Mouse (Mus musculus) heart, embryonic 14.5 days (tissue): ENCODE measurements around the gene Sept9. TPM values are rescaled to one million over a fixed set of nuclear protein-coding genes. Genes with fewer than 3 reads are reported as not detected.
A peak's percentile ranks its signal among the peaks of the same experiment; 100 is the strongest.

Source experiments
- ATAC-seq: fragments of 200-750 bp; cut with Nextera tagmentation; 2 replicates; pipeline ENCODE4 v1.8.0; 2017; ENCODE audit warnings: low read depth, moderate TSS enrichment; ENCODE audit not compliant: insufficient number of reproducible peaks, insufficient read depth, low FRiP score
- H3K27ac ChIP-seq, 2 experiments: fragments of 200-500 bp in 1 of 2; fragments of 300-500 bp in 1 of 2; sonication (generic) in 1 of 2; replicated peaks in 1 of 2; 2 replicates each; pipeline ENCODE4 v1.5.1; 2012 to 2014; ENCODE audit warnings: low read depth in 2 of 2, low read length in 2 of 2, control low read depth in 1 of 2, mild to moderate bottlenecking in 1 of 2, mixed read lengths in 1 of 2; ENCODE audit not compliant: control insufficient read depth in 1 of 2, insufficient read depth in 1 of 2
- H3K27me3 ChIP-seq: fragments of 300-500 bp; sonication (generic); 2 replicates; pipeline ENCODE4 v1.6.1; 2014; ENCODE audit warnings: mild to moderate bottlenecking, low read length, control low read depth; ENCODE audit not compliant: control insufficient read depth, insufficient read depth
- H3K36me3 ChIP-seq: fragments of 300-500 bp; sonication (generic); 2 replicates; pipeline ENCODE4 v1.6.1; 2014; ENCODE audit warnings: mild to moderate bottlenecking, control low read depth, low read length, mixed read lengths; ENCODE audit not compliant: control insufficient read depth, insufficient read depth
- H3K4me1 ChIP-seq, 2 experiments: fragments of 200-500 bp in 1 of 2; fragments of 300-500 bp in 1 of 2; sonication (generic) in 1 of 2; 2 replicates each; pipeline ENCODE4 v1.6.1; 2012 to 2014; ENCODE audit warnings: low read length in 2 of 2, control low read depth in 1 of 2, mixed read lengths in 1 of 2; ENCODE audit not compliant: control insufficient read depth in 2 of 2, insufficient read depth in 2 of 2
- H3K4me2 ChIP-seq: fragments of 300-500 bp; sonication (generic); 2 replicates; pipeline ENCODE4 v1.6.1; 2014; ENCODE audit warnings: mild to moderate bottlenecking, low read length
- H3K4me3 ChIP-seq, 2 experiments: fragments of 200-500 bp in 1 of 2; fragments of 300-500 bp in 1 of 2; sonication (generic) in 1 of 2; 2 replicates each; pipeline ENCODE4 v1.5.1; 2012 to 2014; ENCODE audit warnings: low read length in 2 of 2, mild to moderate bottlenecking in 2 of 2, control low read depth in 1 of 2, low read depth in 1 of 2, moderate library complexity in 1 of 2; ENCODE audit not compliant: control insufficient read depth in 1 of 2, insufficient read depth in 1 of 2
- H3K9ac ChIP-seq: fragments of 300-500 bp; sonication (generic); 2 replicates; pipeline ENCODE4 v1.6.1; 2014; ENCODE audit warnings: mild to moderate bottlenecking, low read length
- H3K9me3 ChIP-seq: fragments of 300-500 bp; sonication (generic); 2 replicates; pipeline ENCODE4 v1.6.1; 2016; ENCODE audit warnings: low read length, control low read depth; ENCODE audit not compliant: control insufficient read depth
- WGBS: fragments of 180-500 bp; shearing (Covaris S2); extraction: QIAGEN DNeasy Blood & Tissue Kit; methylation state at CpG from one replicate; pipeline ENCODE4 v1.1.7; 2014; 5-methylcytosine and 5-hydroxymethylcytosine counted together
- polyA plus RNA-seq: library from polyadenylated mRNA; unstranded; fragments of >200 nt; fragmentation: Nextera tagmentation; extraction: Ambion mirVana; gene quantifications from 2 replicates; pipeline ENCODE4 v1.2.1, GENCODE M21; 2014

The Sept9 gene
- polyA plus RNA-seq, 1 experiment from 2014 or later, result 51.8 TPM

- Histone ChIP-seq H3K36me3 (no peaks in the 10 kb centered on the region), H3K4me1 (peaks cover 37 to 67% of the 10 kb centered on the region in 2 experiments), H3K9me3 (no peaks in the 10 kb centered on the region), H3K27me3 (peaks cover 35% of the 10 kb centered on the region), H3K4me2 (peak overlapping the region; percentile 93), H3K4me3 (peak overlapping the region; percentile 15 to 68), H3K27ac (0 out of 4 replicates have a peak overlapping the region, but pooled peaks of 1 of the 2 experiments have one; percentile 30), H3K9ac (peak overlapping the region; percentile 85; the same call in 1 of the 2 replicates)
- ATAC-seq, result no peak
- 13% methylated on average over 4 of the region's 4 CpGs for WGBS
Measured at GRCm38 (mm10) chr11:117267828-117268227, 68.4 kb downstream of the Sept9 start.

GRCm38 (mm10) chr11:117268304-117268956 is 69.0 kb downstream of the Sept9 start:
- H3K9me3 ChIP-seq, result no peaks in the 10 kb centered on the region
- peaks cover 38% of the 10 kb centered on the region for H3K27me3 ChIP-seq
- peaks cover 36 to 65% of the 10 kb centered on the region in 2 experiments for H3K4me1 ChIP-seq
- ATAC-seq, result no peak
- WGBS, result 28% methylated on average over 10 of the region's 10 CpGs
- peak overlapping the region; percentile 93 for H3K4me2 ChIP-seq
- peak overlapping the region in 1 of 2 experiments; percentile 30; a peak in 1 of 4 replicates for H3K27ac ChIP-seq
- peak overlapping the region; percentile 0 to 68; a peak in 3 of 4 replicates for H3K4me3 ChIP-seq
- no peaks in the 10 kb centered on the region for H3K36me3 ChIP-seq
- H3K9ac ChIP-seq, result peak overlapping the region; percentile 36; the same call in 1 of the 2 replicates

GRCm38 (mm10) chr11:117269053-117269702 is 69.7 kb downstream of the Sept9 start:
- peaks cover 39% of the 10 kb centered on the region for H3K27me3 ChIP-seq
- no peaks in the 10 kb centered on the region for H3K36me3 ChIP-seq
- WGBS, result 53% methylated on average over 8 of the region's 8 CpGs
- H3K4me1 ChIP-seq, result peaks cover 32 to 61% of the 10 kb centered on the region in 2 experiments
- no peak overlapping the region for H3K4me3 ChIP-seq
- H3K9ac ChIP-seq, result no peak overlapping the region
- peak overlapping the region; percentile 93 for H3K4me2 ChIP-seq
- 0 out of 4 replicates have a peak overlapping the region, but pooled peaks of 1 of the 2 experiments have one; percentile 30 for H3K27ac ChIP-seq
- H3K9me3 ChIP-seq, result no peaks in the 10 kb centered on the region
- no peak for ATAC-seq

DNA sequence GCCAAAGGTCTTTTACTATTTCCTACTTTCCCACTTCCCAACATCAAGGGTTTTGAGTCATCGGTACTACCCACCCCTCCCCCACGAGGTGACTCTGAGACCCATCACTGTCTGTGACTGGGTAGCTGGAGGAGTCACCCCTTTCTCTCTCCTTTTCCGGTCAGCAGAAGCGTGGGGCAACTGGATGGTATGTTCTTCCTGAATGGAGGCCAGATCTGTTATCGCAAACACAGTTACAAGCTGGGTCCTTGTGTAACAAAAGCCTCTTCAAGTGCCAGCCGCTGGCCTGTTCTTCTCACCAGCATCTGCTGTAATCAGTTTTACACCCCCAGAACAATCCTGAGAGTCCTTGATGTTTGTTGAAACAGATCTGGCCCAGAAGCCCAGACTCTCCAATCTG is 70.5 kb downstream of the Sept9 start:
- H3K4me1 ChIP-seq, result peaks cover 26 to 54% of the 10 kb centered on the region in 2 experiments
- H3K4me2 ChIP-seq, result peak overlapping the region; percentile 93; the same call in 1 of the 2 replicates
- H3K36me3 ChIP-seq, result no peaks in the 10 kb centered on the region
- no peak for ATAC-seq
- H3K9ac ChIP-seq, result peak overlapping the region; percentile 7; the same call in 1 of the 2 replicates
- 0 out of 4 replicates have a peak overlapping the region, but pooled peaks of 1 of the 2 experiments have one; percentile 8 for H3K27ac ChIP-seq
- 11% methylated on average over 6 of the region's 6 CpGs for WGBS
- no peaks in the 10 kb centered on the region for H3K9me3 ChIP-seq
- H3K4me3 ChIP-seq, result no peak overlapping the region
- H3K27me3 ChIP-seq, result peaks cover 39% of the 10 kb centered on the region

DNA sequence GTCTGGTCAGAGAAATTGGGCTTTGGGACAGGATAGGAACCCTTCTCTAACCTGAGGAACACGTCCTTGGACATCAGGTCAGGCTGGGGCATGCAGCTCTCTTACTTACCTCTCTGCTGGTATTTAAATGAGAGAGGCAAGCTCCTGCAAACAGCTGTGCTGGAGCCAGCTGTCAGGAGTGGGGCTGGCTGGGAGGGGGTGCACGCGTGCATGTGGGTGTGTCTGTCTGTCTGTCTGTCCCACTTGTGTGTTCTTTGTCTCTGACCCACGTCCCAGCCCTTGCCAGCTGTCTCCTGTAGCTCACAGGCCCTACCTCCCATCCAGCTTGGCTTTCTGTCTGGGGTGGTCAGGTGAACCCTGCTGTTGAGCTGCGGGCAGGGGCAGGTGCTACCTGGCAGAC is 75.5 kb downstream of the Sept9 start:
- Histone ChIP-seq H3K4me1 (peaks cover 21 to 41% of the 10 kb centered on the region in 2 experiments), H3K4me2 (no peak overlapping the region), H3K36me3 (no peaks in the 10 kb centered on the region), H3K4me3 (no peak overlapping the region), H3K9ac (no peak overlapping the region), H3K27me3 (peaks cover 29% of the 10 kb centered on the region), H3K9me3 (no peaks in the 10 kb centered on the region), H3K27ac (no peak overlapping the region)
- no peak for ATAC-seq
- 69% methylated on average over 5 of the region's 5 CpGs for WGBS

DNA sequence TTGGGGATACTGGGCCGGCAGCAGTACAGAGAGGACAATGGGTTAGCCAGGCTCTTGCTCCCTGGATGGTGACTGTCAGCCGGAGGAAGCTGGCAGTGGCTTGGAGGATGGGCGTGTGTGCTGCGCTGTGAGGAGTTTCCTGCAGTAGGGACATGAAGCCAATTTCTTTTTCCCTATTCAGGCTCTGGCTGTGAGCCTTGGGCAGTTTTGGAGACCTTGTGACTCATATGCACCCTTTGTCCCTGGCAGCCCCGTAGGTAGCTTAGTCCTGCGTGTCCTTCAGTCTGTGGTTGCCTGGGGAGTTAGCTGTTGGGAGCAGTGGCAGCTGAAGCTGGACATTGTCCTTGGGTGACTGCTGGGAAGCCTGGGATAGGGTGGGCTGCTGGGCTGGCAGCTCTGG is 76.5 kb downstream of the Sept9 start:
- WGBS, result 38% methylated on average over 6 of the region's 6 CpGs
- Histone ChIP-seq H3K9me3 (no peaks in the 10 kb centered on the region), H3K4me2 (no peak overlapping the region), H3K4me3 (no peak overlapping the region), H3K27me3 (peaks cover 25% of the 10 kb centered on the region), H3K27ac (no peak overlapping the region; a peak in 1 of 4 replicates), H3K9ac (no peak overlapping the region), H3K36me3 (no peaks in the 10 kb centered on the region), H3K4me1 (peaks cover 15 to 34% of the 10 kb centered on the region in 2 experiments; a peak in 3 of 4 replicates)
- 0 out of 2 replicates have a peak, but pooled peaks have one; percentile 58 for ATAC-seq

- WGBS, result 73% methylated on average over 8 of the region's 8 CpGs
- H3K9ac ChIP-seq, result no peak overlapping the region
- H3K27ac ChIP-seq, result no peak overlapping the region
- peaks cover 18 to 34% of the 10 kb centered on the region in 2 experiments; a peak in 3 of 4 replicates for H3K4me1 ChIP-seq
- no peaks in the 10 kb centered on the region for H3K9me3 ChIP-seq
- H3K36me3 ChIP-seq, result no peaks in the 10 kb centered on the region
- ATAC-seq, result no peak
- H3K4me3 ChIP-seq, result no peak overlapping the region
- peaks cover 17% of the 10 kb centered on the region for H3K27me3 ChIP-seq
- H3K4me2 ChIP-seq, result no peak overlapping the region
Measured at GRCm38 (mm10) chr11:117276946-117277345, 77.5 kb downstream of the Sept9 start.
